In the genomic region with DNA sequence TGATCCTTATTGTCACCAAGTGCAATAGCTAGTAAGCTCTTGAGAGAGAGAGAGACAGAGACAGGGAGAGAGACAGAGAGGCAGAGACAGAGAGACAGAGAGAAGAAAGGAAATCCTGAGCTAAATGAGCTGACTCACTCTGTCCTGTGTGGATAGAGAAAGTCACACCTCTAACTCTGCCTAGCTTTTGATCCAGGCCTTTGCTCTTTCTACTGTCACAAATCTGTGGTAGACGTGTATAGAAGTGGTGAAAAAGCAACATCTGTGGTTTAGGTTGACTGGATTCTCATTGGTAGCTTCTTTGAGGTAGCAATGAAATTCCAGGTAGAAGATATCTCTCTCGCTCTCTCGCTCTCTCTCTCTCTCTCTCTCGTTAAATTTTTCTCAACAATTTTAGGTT, we compare ENCODE assay signal across 23 mouse cellular contexts.
A peak's percentile ranks its signal among the peaks of the same experiment; 100 is the strongest.
DNase-seq lines count a peak whose midpoint lies in the region; TF ChIP-seq lines count a peak whose summit lies in the region.
"Had no signal": no experiment of that assay in that cellular context is flagged by ENCODE, and none has a peak within 500 bp of the region (broad histone marks: within the 10 kb centered on the region; RNA-seq: fewer than 3 reads in every experiment).

No protein-coding gene starts in this region.

- no peak for TF ChIP-seq POLR2A in myocyte (IDR thresholded peaks at IDR 0.05; ENCODE audit: insufficient read length, low read depth)

- DNase-seq in gastrocnemius, adult 2 months: no peak
- no peak for DNase-seq in gastrocnemius, postnatal 4 days (ENCODE audit: low spot score in 2 of 2)
- DNase-seq in 416B (ENCODE audit: low read depth): peak; percentile 48
- DNase-seq in induced T-regulatory cell, adult 2 months (ENCODE audit: low read depth): peak; percentile 68
- DNase-seq in neural tube, embryonic 10.5 days (ENCODE audit: extremely low spot score, low spot score): no peak
- DNase-seq in heart, postnatal 4 days: no peak
- no peak for DNase-seq in ovary, postnatal 36 days (ENCODE audit: low spot score)
- DNase-seq: cerebellum, adult 8-10 months; cerebellum, postnatal 25 days; forebrain, postnatal 0 days; kidney, postnatal 10 days; layer of hippocampus, adult 9-11 months; liver; right cerebral cortex, adult 18-20 months; thymus, postnatal 25 days had no signal

- H3K27me3 ChIP-seq in myocyte (ENCODE audit: control insufficient read depth, insufficient read depth, insufficient read length): no peaks in the 10 kb centered on the region
- H3K27me3 ChIP-seq: embryonic facial prominence, embryonic 15.5 days; forebrain, embryonic 12.5 days; hindbrain, embryonic 13.5 days; lung, embryonic 15.5 days; midbrain, embryonic 12.5 days had no signal

- H3K27ac ChIP-seq in gastrocnemius, adult 2 months: peak overlapping the region; percentile 94
- H3K27ac ChIP-seq: embryonic facial prominence, embryonic 10.5 days; embryonic facial prominence, embryonic 15.5 days; forebrain, embryonic 12.5 days; hindbrain, embryonic 13.5 days; midbrain, embryonic 12.5 days had no signal

- H3K4me2 ChIP-seq in myocyte (ENCODE audit: low read depth): peak overlapping the region; percentile 37
- H3K4me2 ChIP-seq: embryonic facial prominence, embryonic 15.5 days; forebrain, embryonic 12.5 days; heart, embryonic 11.5 days; hindbrain, embryonic 13.5 days; lung, embryonic 15.5 days; midbrain, embryonic 12.5 days had no signal

- TF ChIP-seq CTCF in gastrocnemius, adult 2 months (IDR thresholded peaks at IDR 0.05): no peak

- intact Hi-C loops in gastrocnemius, adult 2 months (cut with DNase I): no loop called here

- H3K79me2 ChIP-seq in myocyte (ENCODE audit: control insufficient read depth, insufficient read depth): no peaks in the 10 kb centered on the region

- no peak overlapping the region for H3K4me3 ChIP-seq in gastrocnemius, adult 2 months
- no peak overlapping the region for H3K4me3 ChIP-seq in myocyte
- H3K4me3 ChIP-seq: embryonic facial prominence, embryonic 10.5 days; embryonic facial prominence, embryonic 15.5 days; forebrain, embryonic 12.5 days; hindbrain, embryonic 13.5 days; lung, embryonic 15.5 days; midbrain, embryonic 12.5 days had no signal

- H3ac ChIP-seq in myocyte (ENCODE audit: control insufficient read depth, insufficient read length): no peak overlapping the region

- no peaks in the 10 kb centered on the region for H3K36me3 ChIP-seq in myocyte (ENCODE audit: control insufficient read depth, insufficient read depth)
- H3K36me3 ChIP-seq: embryonic facial prominence, embryonic 15.5 days; forebrain, embryonic 12.5 days; hindbrain, embryonic 13.5 days; lung, embryonic 15.5 days; midbrain, embryonic 12.5 days had no signal

TF ChIP-seq in myocyte, 11 proteins besides CTCF, POLR2A, EP300 and RAD21:
- no peak for TF ChIP-seq TCF3 (IDR thresholded peaks at IDR 0.05; ENCODE audit: insufficient read length, low read depth)
- no peak for TF ChIP-seq REST (IDR thresholded peaks at IDR 0.05; ENCODE audit: insufficient read depth, insufficient read length)
- no peak for TF ChIP-seq CEBPB (IDR thresholded peaks at IDR 0.05; ENCODE audit: insufficient read depth, poor library complexity, severe bottlenecking)
- TF ChIP-seq USF1 (IDR thresholded peaks at IDR 0.05; ENCODE audit: low read depth): no peak
- no peak for TF ChIP-seq POLR2AphosphoS2 (IDR thresholded peaks at IDR 0.05; ENCODE audit: insufficient read length, low read depth)
- no peak for TF ChIP-seq MYOG (IDR thresholded peaks at IDR 0.05; ENCODE audit: control insufficient read depth in 1 of 3, insufficient read depth in 1 of 3, insufficient read length in 2 of 3, low read depth in 2 of 3)
- no peak for TF ChIP-seq E2F4 (IDR thresholded peaks at IDR 0.05; ENCODE audit: insufficient read depth)
- no peak for TF ChIP-seq MYOD1 (IDR thresholded peaks at IDR 0.05; ENCODE audit: control insufficient read depth in 1 of 3, insufficient read length in 2 of 3, low read depth in 2 of 3)
- no peak for TF ChIP-seq SRF (IDR thresholded peaks at IDR 0.05; ENCODE audit: control insufficient read depth, insufficient read length, low read depth)
- no peak for TF ChIP-seq MAX (IDR thresholded peaks at IDR 0.05; ENCODE audit: low read depth)
- no peak for TF ChIP-seq TCF12 (IDR thresholded peaks at IDR 0.05; ENCODE audit: insufficient read depth, poor library complexity, severe bottlenecking)

Comparison
In these comparisons a context has a peak if more than half of its experiments do, and no peak if none do; other contexts are left out.
1. DNase-seq: peak in 416B (single experiment) and induced T-regulatory cell, adult 2 months (single experiment); none in gastrocnemius, adult 2 months (single experiment), gastrocnemius, postnatal 4 days (0 of 2), neural tube, embryonic 10.5 days (single experiment), heart, postnatal 4 days (single experiment) and ovary, postnatal 36 days (single experiment).